Mouse (Mus musculus): ENCODE measurements around the gene Ate1. TPM values are rescaled to one million over a fixed set of nuclear protein-coding genes. Genes with fewer than 3 reads are reported as not detected.
"Not testable (repeated sequence)": the region's sequence is repeated elsewhere in the genome, so short reads cannot be mapped to it uniquely, and the experiment has no call there.

The Ate1 gene
- polyA plus RNA-seq, 2 experiments: 5.0 to 20.0 TPM

DNA sequence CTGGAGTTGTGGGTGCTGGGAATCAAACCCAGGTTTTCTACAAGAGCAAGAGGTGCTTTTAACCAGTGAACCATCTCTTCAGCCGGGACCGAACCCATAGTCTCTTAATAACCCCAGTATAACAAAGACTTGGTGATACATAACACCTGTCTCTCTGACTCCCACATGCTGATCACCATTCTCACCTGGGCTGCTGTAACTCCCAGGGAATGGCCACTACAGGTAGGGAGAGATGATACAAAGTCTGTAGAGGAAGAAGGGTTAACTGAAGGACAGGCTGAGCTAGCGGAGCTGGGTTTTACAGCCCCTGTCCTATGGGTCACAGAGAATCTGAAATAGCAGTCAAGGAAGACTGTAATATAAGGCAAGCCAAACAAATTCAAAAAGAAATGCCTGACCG lies 23.0 kb upstream of the Ate1 start:
- H3K27me3 ChIP-seq (ENCODE audit: control insufficient read depth, insufficient read depth, low read length): no peaks in the 10 kb centered on the region
- no peak overlapping the region for H3K4me2 ChIP-seq (ENCODE audit: low read depth)
- H3K9me3 ChIP-seq (ENCODE audit: control insufficient read depth, low read length): no peaks in the 10 kb centered on the region
- H3K27ac ChIP-seq: no peak overlapping the region
- DNase-seq (ENCODE audit: low read depth in 3 of 3, low spot score in 3 of 3): no peak
- 92% methylated on average over 4 of the region's 4 CpGs for WGBS (ENCODE audit: insufficient replicate concordance)
- ATAC-seq (ENCODE audit: insufficient read depth): no peak
- H3K4me3 ChIP-seq (ENCODE audit: insufficient read depth in 1 of 2, low read depth in 2 of 2, low read length in 2 of 2): no peak overlapping the region
- TF ChIP-seq CTCF (IDR thresholded peaks at IDR 0.05; ENCODE audit: low read depth) (no peak), EP300 (IDR thresholded peaks at IDR 0.05; ENCODE audit: low read depth) (no peak)
- peaks cover 11 to 13% of the 10 kb centered on the region in 2 experiments for H3K4me1 ChIP-seq (replicated peaks; ENCODE audit: control insufficient read depth in 2 of 2, insufficient read depth in 2 of 2, low read length in 1 of 2)
- H3K9ac ChIP-seq (replicated peaks): no peak overlapping the region
- H3K36me3 ChIP-seq (replicated peaks; ENCODE audit: control insufficient read depth, insufficient read depth, low read depth): peaks cover 57% of the 10 kb centered on the region

DNA sequence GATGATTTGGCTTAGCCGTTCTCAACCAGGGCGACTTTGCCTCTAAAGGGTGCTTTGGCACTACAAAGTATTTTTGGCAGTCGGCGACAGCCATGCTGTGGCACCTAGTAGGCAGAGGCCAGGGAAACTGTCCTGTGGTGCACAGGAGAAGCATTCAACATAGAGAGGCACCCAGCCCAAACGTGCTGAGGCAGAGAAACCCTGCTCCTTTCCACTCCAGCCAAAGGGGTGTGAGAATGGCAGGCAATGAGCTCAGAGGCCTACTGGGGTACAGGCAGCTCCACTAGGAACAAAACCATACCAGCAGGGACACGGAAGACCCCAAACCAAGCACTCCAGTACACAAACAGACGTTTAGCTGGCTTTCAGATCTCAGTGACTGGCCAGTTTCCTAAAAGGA lies 20.0 kb upstream of the Ate1 start:
- Histone ChIP-seq H3K4me3 (ENCODE audit: insufficient read depth in 1 of 2, low read depth in 2 of 2, low read length in 2 of 2) (no peak overlapping the region), H3K4me1 (replicated peaks; ENCODE audit: control insufficient read depth in 2 of 2, insufficient read depth in 2 of 2, low read length in 1 of 2) (peaks cover 0 to 4% of the 10 kb centered on the region in 2 experiments; a peak in 2 of 4 replicates), H3K27ac (no peak overlapping the region), H3K27me3 (ENCODE audit: control insufficient read depth, insufficient read depth, low read length) (no peaks in the 10 kb centered on the region), H3K9me3 (ENCODE audit: control insufficient read depth, low read length) (no peaks in the 10 kb centered on the region), H3K4me2 (ENCODE audit: low read depth) (no peak overlapping the region), H3K9ac (replicated peaks) (no peak overlapping the region), H3K36me3 (replicated peaks; ENCODE audit: control insufficient read depth, insufficient read depth, low read depth) (peaks cover 82% of the 10 kb centered on the region)
- WGBS (ENCODE audit: insufficient replicate concordance): 79% methylated on average over 7 of the region's 7 CpGs
- DNase-seq (ENCODE audit: low read depth in 3 of 3, low spot score in 3 of 3) (no peak), ATAC-seq (ENCODE audit: insufficient read depth) (no peak)
- TF ChIP-seq EP300 (IDR thresholded peaks at IDR 0.05; ENCODE audit: low read depth) (no peak), CTCF (IDR thresholded peaks at IDR 0.05; ENCODE audit: low read depth) (no peak)

DNA sequence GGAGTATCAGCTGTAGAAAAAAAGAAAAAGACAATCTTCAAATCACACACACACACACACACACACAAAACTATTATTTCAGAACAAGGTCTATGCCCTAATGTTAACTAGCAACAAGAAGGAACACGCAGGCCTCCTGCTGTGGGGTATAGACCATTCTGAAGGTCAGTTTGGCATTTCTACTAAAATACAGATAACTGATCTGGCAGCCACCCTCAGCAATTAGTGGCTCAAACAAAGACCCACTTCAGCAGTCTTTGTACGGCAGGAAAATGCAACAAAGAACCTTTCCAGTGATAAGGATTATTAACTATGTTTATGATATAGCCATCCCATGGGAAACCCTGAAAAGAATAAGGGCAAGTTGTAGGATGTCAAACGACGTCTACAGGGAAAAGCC lies 16.9 kb upstream of the Ate1 start:
- H3K9me3 ChIP-seq (ENCODE audit: control insufficient read depth, low read length): no peaks in the 10 kb centered on the region
- ATAC-seq (ENCODE audit: insufficient read depth) (no peak), DNase-seq (ENCODE audit: low read depth in 3 of 3, low spot score in 3 of 3) (no peak)
- no peak overlapping the region for H3K4me3 ChIP-seq (ENCODE audit: insufficient read depth in 1 of 2, low read depth in 2 of 2, low read length in 2 of 2)
- WGBS (ENCODE audit: insufficient replicate concordance): 89% methylated on average over 4 of the region's 4 CpGs
- no peak overlapping the region for H3K4me2 ChIP-seq (ENCODE audit: low read depth)
- H3K9ac ChIP-seq (replicated peaks): no peak overlapping the region
- H3K36me3 ChIP-seq (replicated peaks; ENCODE audit: control insufficient read depth, insufficient read depth, low read depth): peaks cover 76% of the 10 kb centered on the region
- no peaks in the 10 kb centered on the region for H3K27me3 ChIP-seq (ENCODE audit: control insufficient read depth, insufficient read depth, low read length)
- TF ChIP-seq CTCF (IDR thresholded peaks at IDR 0.05; ENCODE audit: low read depth): no peak
- TF ChIP-seq EP300 (IDR thresholded peaks at IDR 0.05; ENCODE audit: low read depth): no peak
- no peak overlapping the region for H3K27ac ChIP-seq
- no peaks in the 10 kb centered on the region for H3K4me1 ChIP-seq (replicated peaks; ENCODE audit: control insufficient read depth in 2 of 2, insufficient read depth in 2 of 2, low read length in 1 of 2)

DNA sequence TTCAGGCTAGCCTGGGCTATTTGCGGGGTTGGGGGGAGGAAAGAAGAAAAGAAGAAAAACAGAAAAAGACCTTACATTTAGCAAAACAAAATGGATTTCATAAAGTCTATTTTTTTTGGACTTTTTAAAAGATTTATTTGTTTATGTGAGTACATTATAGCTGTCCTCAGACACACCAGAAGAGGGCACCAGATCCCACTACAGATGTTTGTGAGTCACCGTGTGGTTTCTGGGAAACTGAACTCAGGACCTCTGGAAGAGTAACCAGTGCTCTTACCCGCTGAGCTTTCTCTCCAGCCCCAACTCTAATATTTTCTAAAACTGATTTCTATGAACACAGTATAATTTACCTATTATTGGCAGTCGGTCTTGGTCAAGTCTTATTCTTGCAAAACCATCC lies 15.0 kb upstream of the Ate1 start:
- DNase-seq (ENCODE audit: low read depth in 3 of 3, low spot score in 3 of 3) (no peak), ATAC-seq (ENCODE audit: insufficient read depth) (no peak)
- TF ChIP-seq EP300 (IDR thresholded peaks at IDR 0.05; ENCODE audit: low read depth) (no peak), CTCF (IDR thresholded peaks at IDR 0.05; ENCODE audit: low read depth) (no peak)
- WGBS (ENCODE audit: insufficient replicate concordance): 77% methylated on average over 4 of the region's 4 CpGs
- Histone ChIP-seq H3K4me1 (replicated peaks; ENCODE audit: control insufficient read depth in 2 of 2, insufficient read depth in 2 of 2, low read length in 1 of 2) (no peaks in the 10 kb centered on the region), H3K36me3 (replicated peaks; ENCODE audit: control insufficient read depth, insufficient read depth, low read depth) (peaks cover 78% of the 10 kb centered on the region), H3K4me3 (ENCODE audit: insufficient read depth in 1 of 2, low read depth in 2 of 2, low read length in 2 of 2) (no peak overlapping the region), H3K27ac (no peak overlapping the region), H3K9me3 (ENCODE audit: control insufficient read depth, low read length) (no peaks in the 10 kb centered on the region), H3K9ac (replicated peaks) (no peak overlapping the region), H3K4me2 (ENCODE audit: low read depth) (no peak overlapping the region), H3K27me3 (ENCODE audit: control insufficient read depth, insufficient read depth, low read length) (no peaks in the 10 kb centered on the region)

DNA sequence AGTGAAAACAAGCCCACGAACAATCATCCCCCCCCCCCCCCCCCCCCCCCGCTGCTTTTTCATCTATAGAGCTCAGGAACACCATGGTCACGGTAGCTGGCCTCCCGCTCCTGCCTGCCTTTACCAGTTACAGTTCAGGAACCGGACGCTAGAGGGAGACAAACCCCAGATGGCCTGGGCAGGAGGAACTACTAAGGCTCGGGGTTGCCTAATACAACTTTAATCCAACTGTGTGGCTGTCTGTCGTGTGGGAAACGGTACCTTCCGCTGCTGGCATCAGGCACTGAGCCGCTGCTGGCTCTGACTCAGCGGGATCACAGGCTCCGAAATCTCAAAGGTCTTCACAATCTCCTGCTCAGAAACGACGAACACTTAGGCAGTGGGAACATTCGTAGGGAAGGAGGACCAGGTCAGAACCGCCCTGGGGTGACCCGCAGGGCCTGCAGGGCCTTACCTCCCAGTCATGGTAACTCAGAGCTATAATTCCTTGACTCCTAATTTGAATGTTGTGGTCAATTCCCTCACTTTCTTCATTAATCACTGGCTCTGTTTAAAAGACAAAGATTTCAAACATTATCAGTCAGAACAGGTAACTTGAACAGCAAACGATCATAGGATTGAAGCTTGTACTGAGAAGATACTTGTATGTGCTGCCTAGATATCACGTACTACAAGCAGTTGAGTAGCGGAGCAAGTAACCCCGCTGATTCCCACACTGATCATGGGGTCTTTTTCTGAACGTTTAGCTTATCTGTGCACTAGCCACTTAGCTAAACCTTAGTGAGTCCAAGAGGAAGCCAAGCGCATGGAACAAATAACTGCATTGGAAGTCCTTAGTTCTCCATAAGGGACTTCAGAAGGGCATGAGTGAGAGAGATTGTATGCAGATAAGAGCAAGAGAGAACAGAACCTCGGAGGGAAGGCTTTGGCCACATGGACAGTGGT lies 13.4 kb upstream of the Ate1 start:
- H3K27ac ChIP-seq: no peak overlapping the region
- peaks cover 68% of the 10 kb centered on the region for H3K36me3 ChIP-seq (replicated peaks; ENCODE audit: control insufficient read depth, insufficient read depth, low read depth)

DNA sequence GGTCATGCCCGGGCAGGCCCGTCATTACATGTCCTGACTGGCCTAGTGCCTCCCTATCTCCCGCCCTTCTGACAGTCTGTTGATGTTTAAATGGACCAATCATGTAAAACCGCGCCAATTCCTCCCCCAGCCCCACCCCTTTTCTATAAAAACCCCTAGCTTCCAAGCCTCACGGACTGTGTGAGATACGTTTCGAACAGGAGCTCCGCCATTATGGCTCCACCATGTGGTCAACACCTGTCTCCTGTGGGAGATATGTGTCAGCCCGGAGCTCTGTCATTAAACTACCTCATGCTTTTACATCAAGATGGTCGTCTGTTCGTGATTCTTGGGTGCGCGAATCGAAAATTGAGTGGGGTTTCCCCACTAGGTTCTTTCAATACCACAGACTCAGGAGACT lies 11.0 kb upstream of the Ate1 start:
- not testable (repeated sequence) for DNase-seq (ENCODE audit: low read depth in 3 of 3, low spot score in 3 of 3); H3K27ac ChIP-seq; H3K9ac ChIP-seq (replicated peaks); H3K4me1 ChIP-seq (replicated peaks; ENCODE audit: control insufficient read depth in 2 of 2, insufficient read depth in 2 of 2, low read length in 1 of 2); H3K9me3 ChIP-seq (ENCODE audit: control insufficient read depth, low read length); H3K4me3 ChIP-seq (ENCODE audit: insufficient read depth in 1 of 2, low read depth in 2 of 2, low read length in 2 of 2); ATAC-seq (ENCODE audit: insufficient read depth); H3K4me2 ChIP-seq (ENCODE audit: low read depth); H3K27me3 ChIP-seq (ENCODE audit: control insufficient read depth, insufficient read depth, low read length)
- H3K36me3 ChIP-seq (replicated peaks; ENCODE audit: control insufficient read depth, insufficient read depth, low read depth): peaks cover 46% of the 10 kb centered on the region
- WGBS (ENCODE audit: insufficient replicate concordance): 92% methylated on average over 14 of the region's 15 CpGs

More for the DNA sequence above, 13.4 kb upstream of the Ate1 start:
- no peak overlapping the region for H3K9ac ChIP-seq (replicated peaks)
- whole genome bisulfite sequencing (ENCODE audit: insufficient replicate concordance): 33% methylated on average over 24 of the region's 25 CpGs
- H3K27me3 ChIP-seq (ENCODE audit: control insufficient read depth, insufficient read depth, low read length): no peaks in the 10 kb centered on the region
- ATAC-seq (ENCODE audit: insufficient read depth): peak; percentile 75
- peak; percentile 65 to 72 (median 70) for DNase-seq (ENCODE audit: low read depth in 3 of 3, low spot score in 3 of 3)
- no peaks in the 10 kb centered on the region for H3K4me1 ChIP-seq (replicated peaks; ENCODE audit: control insufficient read depth in 2 of 2, insufficient read depth in 2 of 2, low read length in 1 of 2)
- peak; percentile 96 for TF ChIP-seq CTCF (IDR thresholded peaks at IDR 0.05; ENCODE audit: low read depth)
- no peak for TF ChIP-seq EP300 (IDR thresholded peaks at IDR 0.05; ENCODE audit: low read depth)
- H3K9me3 ChIP-seq (ENCODE audit: control insufficient read depth, low read length): no peaks in the 10 kb centered on the region
- no peak overlapping the region for H3K4me3 ChIP-seq (ENCODE audit: insufficient read depth in 1 of 2, low read depth in 2 of 2, low read length in 2 of 2)
- H3K4me2 ChIP-seq (ENCODE audit: low read depth): no peak overlapping the region
